Mouse (Mus musculus) regulatory T cell (primary cell): Measurements from ENCODE around the gene Kcng3.

Experiments used
- in situ Hi-C: fragments of 300-600 bp; cut with MboI, MseI; formaldehyde crosslinking; loops from one replicate; pipeline ENCODE4 v1.15.1; 2025; ENCODE audit warnings: high pct_unique_total_duplicates

The Kcng3 gene

DNA sequence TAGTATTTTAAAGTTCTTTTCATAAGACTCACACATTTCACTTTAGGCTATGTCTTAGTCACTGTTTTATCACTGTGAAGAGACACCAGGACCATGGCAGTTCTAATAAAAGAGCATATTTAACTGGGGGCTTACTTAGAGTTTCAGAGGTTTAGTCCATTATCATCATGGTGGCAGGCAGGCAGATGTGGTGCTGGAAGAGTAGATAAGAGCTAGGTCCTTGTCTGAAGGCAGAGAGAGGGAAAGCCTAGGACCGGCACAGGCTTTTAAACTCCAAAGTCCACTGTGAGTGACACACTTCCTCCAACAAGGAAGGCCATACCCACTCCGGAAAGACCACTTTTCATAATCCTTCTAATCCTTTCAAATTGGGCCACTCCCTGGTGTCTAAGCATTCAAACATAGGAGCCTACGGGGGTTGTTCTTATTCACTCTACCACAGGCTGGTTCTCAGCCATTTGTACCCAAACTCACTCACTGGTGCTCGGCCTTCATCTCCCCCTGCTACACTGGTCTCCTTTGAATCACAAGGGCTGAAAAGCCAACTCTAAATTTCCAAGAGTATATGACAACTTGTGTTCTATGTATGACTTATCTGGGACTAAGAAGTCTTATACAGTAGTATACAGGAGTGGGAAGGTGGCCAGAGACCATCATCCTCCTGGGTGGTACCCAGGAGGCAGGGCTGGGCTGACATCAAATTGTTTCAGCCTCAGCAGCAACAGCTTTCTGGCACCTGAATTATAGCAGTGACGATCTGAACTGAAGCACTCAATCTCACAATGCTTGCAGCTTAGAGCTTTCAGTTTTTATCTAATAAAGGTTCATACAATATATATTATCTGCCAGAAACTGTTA is 69.3 kb downstream of the Kcng3 start:
- in situ Hi-C loops, result no loop called here

DNA sequence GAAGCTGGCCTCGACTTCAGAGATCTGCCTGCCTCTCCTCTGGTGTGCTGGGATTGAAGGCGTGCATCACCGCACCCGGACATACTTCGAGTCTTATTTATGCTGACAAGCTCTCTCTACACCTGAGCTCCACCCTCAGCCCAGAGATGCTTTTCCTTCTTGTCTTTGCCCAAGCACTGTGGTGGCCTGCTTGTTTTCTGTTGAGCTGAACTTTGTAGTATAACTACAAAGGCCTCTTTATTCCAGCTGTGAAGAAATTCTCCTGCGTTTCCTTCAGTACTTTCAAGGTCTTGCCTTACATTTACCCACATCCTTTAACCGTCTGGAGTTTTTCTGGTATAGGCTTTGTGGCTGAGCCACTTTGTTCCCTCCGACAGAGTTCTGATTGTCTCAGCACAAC is 72.6 kb downstream of the Kcng3 start:
- in situ Hi-C loops, result no loop called here

- in situ Hi-C loops, result no loop called here
These were observed 75.9 kb downstream of the Kcng3 start for GRCm38 (mm10) chr17:83555836-83556235.

GRCm38 (mm10) chr17:83554997-83555396 is 76.7 kb downstream of the Kcng3 start:
- in situ Hi-C loops, result no loop called here

- in situ Hi-C loops, result loop anchor here (10.0 kb wide), 1 partner anchor 1226 kb away; no protein-coding TSS in a partner anchor
These were observed 83.0 kb downstream of the Kcng3 start for GRCm38 (mm10) chr17:83548501-83549233.

DNA sequence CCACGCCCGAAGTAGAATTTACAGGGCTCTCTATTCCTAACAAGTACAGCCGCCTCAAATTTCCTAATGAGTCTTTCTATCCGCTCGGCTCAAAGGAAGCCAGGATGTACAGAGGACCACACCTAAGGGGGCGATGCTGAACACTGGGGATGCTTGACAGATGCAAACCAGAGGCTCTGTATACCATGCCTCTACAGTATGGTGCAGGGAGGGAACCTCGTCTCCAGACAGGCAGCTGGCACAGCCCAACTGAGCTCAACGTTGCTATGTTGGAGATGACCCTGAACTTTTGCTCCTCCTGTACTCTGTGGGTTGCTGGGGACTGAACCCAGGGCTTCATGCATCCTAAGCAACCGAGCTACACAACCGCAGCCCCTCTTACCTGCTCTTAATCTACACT is 84.5 kb downstream of the Kcng3 start:
- in situ Hi-C loops, result loop anchor here (10.0 kb wide), 1 partner anchor 1228 kb away; no protein-coding TSS in a partner anchor

- in situ Hi-C loops, result loop anchor here (10.0 kb wide), 1 partner anchor 1229 kb away; no protein-coding TSS in a partner anchor
These were observed 85.6 kb downstream of the Kcng3 start for GRCm38 (mm10) chr17:83545756-83546742.

DNA sequence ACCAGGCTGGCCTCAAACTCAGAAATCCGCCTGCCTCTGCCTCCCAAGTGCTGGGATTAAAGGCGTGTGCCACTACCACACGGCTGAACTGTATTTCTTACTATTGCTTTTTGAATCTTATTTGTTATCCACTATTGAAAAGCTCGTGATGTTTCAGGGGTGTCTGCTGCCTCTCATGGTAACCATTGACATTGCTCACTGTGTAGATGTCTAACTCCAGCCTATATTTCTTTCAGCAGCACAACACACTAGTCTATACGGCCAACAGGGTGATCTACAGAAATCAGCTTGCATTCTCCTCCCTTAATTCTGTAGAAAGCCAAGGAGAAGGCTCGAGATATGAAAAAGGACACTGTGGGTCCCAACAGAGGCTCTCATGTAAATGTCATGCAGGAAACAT is 86.4 kb downstream of the Kcng3 start:
- in situ Hi-C loops, result loop anchor here (10.0 kb wide), 1 partner anchor 1230 kb away; no protein-coding TSS in a partner anchor

- in situ Hi-C loops, result loop anchor here (5.0 to 10.0 kb wide), 2 partner anchors 65 to 1232 kb away; no protein-coding TSS in a partner anchor
These were observed 89.3 kb downstream of the Kcng3 start for GRCm38 (mm10) chr17:83542424-83542823.

- in situ Hi-C loops, result loop anchor here (5.0 to 10.0 kb wide), 2 partner anchors 68 to 1235 kb away; no protein-coding TSS in a partner anchor
These were observed 92.2 kb downstream of the Kcng3 start for GRCm38 (mm10) chr17:83539262-83540037.

DNA sequence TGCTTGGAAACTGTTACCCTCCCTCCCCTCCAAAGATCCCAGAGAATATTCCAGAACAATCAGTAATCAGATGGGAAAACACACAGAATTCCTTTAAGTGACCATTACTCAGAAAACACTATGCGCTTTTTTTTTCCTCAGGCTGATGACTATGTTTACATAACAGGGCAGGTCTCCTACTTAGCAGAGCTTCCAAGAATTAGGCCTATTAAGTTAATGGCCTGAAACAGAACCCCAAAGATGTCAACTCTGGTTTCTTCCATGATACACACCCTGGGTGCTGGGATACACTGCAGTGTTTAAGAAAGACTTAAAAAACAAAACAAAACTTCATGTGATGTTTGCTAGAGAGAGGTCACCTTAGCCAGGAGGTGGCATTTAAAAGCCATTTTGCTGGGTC is 93.0 kb downstream of the Kcng3 start:
- in situ Hi-C loops, result no loop called here

GRCm38 (mm10) chr17:83538141-83538540 is 93.6 kb downstream of the Kcng3 start:
- in situ Hi-C loops, result no loop called here
